Mouse (Mus musculus): ENCODE measurements around the gene Izumo1. TPM values are rescaled to one million over a fixed set of nuclear protein-coding genes. Genes with fewer than 3 reads are reported as not detected.
A peak's percentile ranks its signal among the peaks of the same experiment; 100 is the strongest.

Gene Izumo1
- polyA plus RNA-seq, 1 experiment from 2014 or later = not detected

- no peak overlapping the region for H3K27ac ChIP-seq
- no peak overlapping the region for H3K4me3 ChIP-seq
- no peak for DNase-seq (ENCODE audit: low spot score)
- H3K27me3 ChIP-seq (ENCODE audit: low read depth, poor library complexity, severe bottlenecking) = peaks cover 68% of the 10 kb centered on the region
- H3K9me3 ChIP-seq (replicated peaks) = no peaks in the 10 kb centered on the region
- no peaks in the 10 kb centered on the region for H3K36me3 ChIP-seq
- peaks cover 17% of the 10 kb centered on the region for H3K4me1 ChIP-seq
- 88% methylated on average over 7 of the region's 7 CpGs for WGBS
Observed at GRCm38 (mm10) chr7:45626571-45627076, 5.0 kb downstream of the Izumo1 start.

DNA sequence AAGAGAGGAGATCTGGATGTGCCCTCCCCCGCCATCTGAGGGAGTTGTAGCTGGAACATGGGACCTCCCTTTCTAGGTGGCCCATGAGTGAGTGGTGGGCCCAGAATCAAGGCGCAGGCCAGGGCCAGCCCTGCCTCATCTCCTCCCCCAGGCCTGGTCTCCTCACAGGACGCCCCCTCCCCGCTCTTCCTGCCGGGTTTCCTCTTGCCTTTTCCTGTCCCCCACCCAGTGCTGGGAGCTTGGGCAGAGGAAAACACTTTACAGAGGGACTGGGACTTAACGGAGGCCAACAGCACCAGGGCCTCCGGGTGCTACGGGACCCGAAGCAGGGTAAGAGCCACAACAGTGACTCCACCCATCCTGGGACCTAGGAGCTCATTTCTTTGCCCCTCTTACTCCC lies 5.7 kb downstream of the Izumo1 start, which contains the start of gene Rasip1:
TSS of gene Rasip1 (plus strand) at position 228 of the 400 bp plus-strand sequence.
- peak within 1 kb of the TSS; percentile 71 for H3K4me3 ChIP-seq
- peaks cover 75% of the 10 kb centered on the region for H3K27me3 ChIP-seq (ENCODE audit: low read depth, poor library complexity, severe bottlenecking)
- H3K36me3 ChIP-seq = peaks cover 1% of the 10 kb centered on the region; the same call in 1 of the 2 replicates
- peak within 1 kb of the TSS; percentile 87 for H3K27ac ChIP-seq
- H3K9me3 ChIP-seq (replicated peaks) = no peaks in the 10 kb centered on the region
- H3K4me1 ChIP-seq = peaks cover 20% of the 10 kb centered on the region
- no peak for DNase-seq (ENCODE audit: low spot score)
- WGBS = 78% methylated on average over 9 of the region's 9 CpGs

DNA sequence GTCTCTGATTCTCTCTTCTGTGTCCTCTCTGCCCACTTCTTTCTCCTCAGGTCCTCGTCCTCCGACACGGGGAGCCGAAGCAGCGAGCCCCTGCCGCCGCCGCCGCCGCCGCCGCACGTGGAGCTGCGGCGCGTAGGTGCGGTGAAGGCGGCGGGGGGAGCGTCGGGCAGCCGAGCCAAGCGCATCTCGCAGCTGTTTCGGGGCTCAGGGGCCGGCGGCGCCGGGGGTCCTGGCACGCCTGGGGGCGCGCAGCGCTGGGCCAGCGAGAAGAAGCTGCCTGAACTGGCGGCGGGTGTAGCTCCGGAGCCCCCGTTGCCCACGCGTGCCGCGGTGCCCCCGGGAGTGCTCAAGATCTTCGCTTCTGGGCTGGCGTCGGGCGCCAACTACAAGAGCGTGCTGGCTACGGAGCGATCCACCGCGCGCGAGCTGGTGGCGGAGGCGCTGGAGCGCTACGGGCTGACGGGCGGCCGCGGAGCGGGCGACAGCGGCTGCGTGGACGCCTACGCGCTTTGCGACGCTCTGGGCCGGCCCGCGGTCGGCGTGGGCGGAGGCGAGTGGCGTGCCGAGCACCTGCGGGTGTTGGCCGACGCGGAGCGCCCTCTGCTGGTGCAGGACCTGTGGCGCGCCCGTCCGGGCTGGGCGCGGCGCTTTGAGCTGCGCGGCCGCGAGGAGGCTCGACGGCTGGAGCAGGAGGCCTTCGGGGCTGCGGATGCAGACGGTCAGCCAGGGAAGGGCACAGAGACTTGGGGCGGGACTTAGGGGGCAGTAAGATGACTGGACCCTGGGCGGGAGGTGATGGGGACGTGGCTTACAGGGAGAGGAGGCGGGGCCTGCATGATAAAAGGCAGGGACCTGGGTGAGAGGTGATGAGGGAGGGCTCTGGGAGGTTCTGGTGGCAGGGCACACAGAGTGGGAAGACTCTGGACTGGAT lies 7.0 kb downstream of the Izumo1 start:
- peak overlapping the region; percentile 87 for H3K27ac ChIP-seq
- H3K36me3 ChIP-seq = peaks cover 2% of the 10 kb centered on the region; the same call in 1 of the 2 replicates
- peaks cover 88% of the 10 kb centered on the region for H3K27me3 ChIP-seq (ENCODE audit: low read depth, poor library complexity, severe bottlenecking)
- WGBS = 2% methylated on average over 105 of the region's 105 CpGs
- peak; percentile 92 for DNase-seq (ENCODE audit: low spot score)
- peaks cover 25% of the 10 kb centered on the region for H3K4me1 ChIP-seq
- no peaks in the 10 kb centered on the region for H3K9me3 ChIP-seq (replicated peaks)
- peak overlapping the region; percentile 71 for H3K4me3 ChIP-seq

GRCm38 (mm10) chr7:45630064-45630907 lies 8.7 kb downstream of the Izumo1 start:
- 77% methylated on average over 23 of the region's 23 CpGs for WGBS
- peaks cover 83% of the 10 kb centered on the region for H3K27me3 ChIP-seq (ENCODE audit: low read depth, poor library complexity, severe bottlenecking)
- peaks cover 2% of the 10 kb centered on the region; the same call in 1 of the 2 replicates for H3K36me3 ChIP-seq
- no peak overlapping the region for H3K4me3 ChIP-seq
- no peak overlapping the region for H3K27ac ChIP-seq
- no peaks in the 10 kb centered on the region for H3K9me3 ChIP-seq (replicated peaks)
- H3K4me1 ChIP-seq = peaks cover 25% of the 10 kb centered on the region
- DNase-seq (ENCODE audit: low spot score) = no peak

GRCm38 (mm10) chr7:45632499-45632898 lies 10.9 kb downstream of the Izumo1 start:
- WGBS = 22% methylated on average over 35 of the region's 35 CpGs
- peaks cover 22% of the 10 kb centered on the region for H3K4me1 ChIP-seq
- H3K36me3 ChIP-seq = peaks cover 13% of the 10 kb centered on the region
- peak overlapping the region; percentile 84 for H3K27ac ChIP-seq
- DNase-seq (ENCODE audit: low spot score) = peak; percentile 67
- H3K9me3 ChIP-seq (replicated peaks) = no peaks in the 10 kb centered on the region
- H3K27me3 ChIP-seq (ENCODE audit: low read depth, poor library complexity, severe bottlenecking) = peaks cover 63% of the 10 kb centered on the region
- peak overlapping the region; percentile 46 for H3K4me3 ChIP-seq

GRCm38 (mm10) chr7:45634946-45635681 lies 13.5 kb downstream of the Izumo1 start:
- Histone ChIP-seq H3K4me1 (peaks cover 25% of the 10 kb centered on the region), H3K36me3 (peaks cover 13% of the 10 kb centered on the region), H3K27me3 (ENCODE audit: low read depth, poor library complexity, severe bottlenecking) (peaks cover 46% of the 10 kb centered on the region), H3K9me3 (replicated peaks) (no peaks in the 10 kb centered on the region), H3K4me3 (no peak overlapping the region), H3K27ac (no peak overlapping the region)
- WGBS = 87% methylated on average over 11 of the region's 11 CpGs
- no peak for DNase-seq (ENCODE audit: low spot score)

GRCm38 (mm10) chr7:45635711-45636688 lies 14.4 kb downstream of the Izumo1 start:
- Histone ChIP-seq H3K27me3 (ENCODE audit: low read depth, poor library complexity, severe bottlenecking) (peaks cover 44% of the 10 kb centered on the region), H3K27ac (no peak overlapping the region), H3K36me3 (peaks cover 13% of the 10 kb centered on the region), H3K4me3 (no peak overlapping the region), H3K9me3 (replicated peaks) (no peaks in the 10 kb centered on the region), H3K4me1 (peaks cover 26% of the 10 kb centered on the region)
- 86% methylated on average over 15 of the region's 15 CpGs for WGBS
- no peak for DNase-seq (ENCODE audit: low spot score)

GRCm38 (mm10) chr7:45637710-45638109 lies 16.1 kb downstream of the Izumo1 start:
- Histone ChIP-seq H3K4me1 (peaks cover 36% of the 10 kb centered on the region), H3K4me3 (peak overlapping the region; percentile 42; the same call in 1 of the 2 replicates)
- 98% methylated on average over 6 of the region's 6 CpGs for WGBS

GRCm38 (mm10) chr7:45638623-45639401 lies 17.2 kb downstream of the Izumo1 start:
- peaks cover 11% of the 10 kb centered on the region for H3K36me3 ChIP-seq
- no peaks in the 10 kb centered on the region for H3K9me3 ChIP-seq (replicated peaks)
- peak overlapping the region; percentile 68 for H3K27ac ChIP-seq
- H3K27me3 ChIP-seq (ENCODE audit: low read depth, poor library complexity, severe bottlenecking) = peaks cover 16% of the 10 kb centered on the region; the same call in 1 of the 2 replicates
- peak; percentile 93 for DNase-seq (ENCODE audit: low spot score)
- WGBS = 18% methylated on average over 29 of the region's 29 CpGs
- H3K4me1 ChIP-seq = peaks cover 41% of the 10 kb centered on the region
- peak overlapping the region; percentile 42 for H3K4me3 ChIP-seq

More at GRCm38 (mm10) chr7:45637710-45638109, 16.1 kb downstream of the Izumo1 start:
- Histone ChIP-seq H3K36me3 (peaks cover 11% of the 10 kb centered on the region), H3K27ac (no peak overlapping the region), H3K27me3 (ENCODE audit: low read depth, poor library complexity, severe bottlenecking) (peaks cover 27% of the 10 kb centered on the region), H3K9me3 (replicated peaks) (no peaks in the 10 kb centered on the region)
- no peak for DNase-seq (ENCODE audit: low spot score)

DNA sequence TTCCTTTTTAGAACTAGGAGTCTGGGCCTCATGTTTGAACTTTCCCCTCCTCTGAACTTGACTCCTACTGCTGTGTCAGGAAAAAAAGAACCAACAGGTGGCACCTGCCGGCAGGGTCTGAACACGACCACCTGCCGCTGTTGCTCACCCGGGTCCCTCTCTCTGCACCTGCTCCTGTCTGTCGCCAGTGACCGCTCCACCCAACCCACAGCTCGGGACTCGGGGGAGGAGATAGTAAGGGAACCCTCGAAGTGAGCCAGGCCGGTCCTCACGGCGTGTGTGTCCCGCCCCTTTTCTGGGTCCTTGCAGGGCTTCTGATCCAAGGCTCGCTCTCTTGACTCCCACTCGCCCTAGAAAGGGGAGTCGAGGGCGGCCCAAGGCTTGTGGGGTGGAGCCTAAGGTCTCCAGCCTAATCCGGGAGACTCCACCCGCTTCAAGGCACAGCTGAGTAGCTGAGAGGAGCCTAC lies 18.0 kb downstream of the Izumo1 start, which contains the start of gene Mamstr:
TSS of gene Mamstr (plus strand) at position 417 of the 467 bp plus-strand sequence.
- Histone ChIP-seq H3K9me3 (replicated peaks) (no peaks in the 10 kb centered on the region), H3K27ac (no peak within 1 kb of the TSS), H3K4me1 (peaks cover 47% of the 10 kb centered on the region), H3K4me3 (peak within 1 kb of the TSS; percentile 42), H3K36me3 (peaks cover 11% of the 10 kb centered on the region), H3K27me3 (ENCODE audit: low read depth, poor library complexity, severe bottlenecking) (peaks cover 16% of the 10 kb centered on the region; the same call in 1 of the 2 replicates)
- DNase-seq (ENCODE audit: low spot score) = no peak
- 19% methylated on average over 19 of the region's 19 CpGs for WGBS

Measured in limb, embryonic 10.5 days (tissue).